Mouse (Mus musculus) telencephalon, adult 2 months (tissue): ENCODE data around the gene Ubox5.

Source experiments
- DNase-seq: peaks from one replicate; pipeline ENCODE4 v3.0.0-alpha.2; 2011; ENCODE audit warnings: low read depth, low spot score

Ubox5 gene

GRCm38 (mm10) chr2:130634006-130634738 is 4.3 kb upstream of the Ubox5 start:
- no peak for DNase-seq

GRCm38 (mm10) chr2:130632887-130633675 is 3.2 kb upstream of the Ubox5 start:
- no peak for DNase-seq

- no peak for DNase-seq
These were observed 2.6 kb upstream of the Ubox5 start for GRCm38 (mm10) chr2:130632416-130632815.

- no peak for DNase-seq
These were observed 579 bp downstream of the Ubox5 start for GRCm38 (mm10) chr2:130629080-130629838.

GRCm38 (mm10) chr2:130628424-130628823 is 1.4 kb downstream of the Ubox5 start:
- no peak for DNase-seq

GRCm38 (mm10) chr2:130618972-130619371 is 10.9 kb downstream of the Ubox5 start:
- DNase-seq = no peak

- no peak for DNase-seq
These were observed 16.7 kb downstream of the Ubox5 start for GRCm38 (mm10) chr2:130613091-130613490.

- no peak for DNase-seq
These were observed 27.6 kb downstream of the Ubox5 start for GRCm38 (mm10) chr2:130602195-130602594.

- no peak for DNase-seq
These were observed 31.4 kb downstream of the Ubox5 start for GRCm38 (mm10) chr2:130598399-130598798.

GRCm38 (mm10) chr2:130597601-130598010 is 32.2 kb downstream of the Ubox5 start:
- DNase-seq = peak; percentile 17

GRCm38 (mm10) chr2:130595596-130595995 is 34.2 kb downstream of the Ubox5 start:
- DNase-seq = no peak

GRCm38 (mm10) chr2:130591016-130591415 is 38.8 kb downstream of the Ubox5 start:
- no peak for DNase-seq

- no peak for DNase-seq
These were observed 40.1 kb downstream of the Ubox5 start for GRCm38 (mm10) chr2:130589761-130590160.

- DNase-seq = no peak
These were observed 40.7 kb downstream of the Ubox5 start for GRCm38 (mm10) chr2:130589157-130589556.

GRCm38 (mm10) chr2:130588373-130588772 is 41.5 kb downstream of the Ubox5 start:
- no peak for DNase-seq

- DNase-seq = peak; percentile 64
These were observed 43.8 kb downstream of the Ubox5 start for GRCm38 (mm10) chr2:130586016-130586415.

- no peak for DNase-seq
These were observed 45.8 kb downstream of the Ubox5 start for GRCm38 (mm10) chr2:130583902-130584560.

- no peak for DNase-seq
These were observed 47.3 kb downstream of the Ubox5 start, which contains the start of gene Avp for GRCm38 (mm10) chr2:130582552-130582951. Avp (minus strand) TSS chr2:130582554.

- no peak for DNase-seq
These were observed 48.6 kb downstream of the Ubox5 start for GRCm38 (mm10) chr2:130581201-130581600.

- DNase-seq = no peak
These were observed 50.0 kb downstream of the Ubox5 start for GRCm38 (mm10) chr2:130579791-130580190.

- peak; percentile 9 for DNase-seq
These were observed 51.7 kb downstream of the Ubox5 start for GRCm38 (mm10) chr2:130578148-130578547.
